Mouse (Mus musculus): ENCODE results near the gene Phykpl.
"Not testable (repeated sequence)": the region's sequence is repeated elsewhere in the genome, so short reads cannot be mapped to it uniquely, and the experiment has no call there.

DNA sequence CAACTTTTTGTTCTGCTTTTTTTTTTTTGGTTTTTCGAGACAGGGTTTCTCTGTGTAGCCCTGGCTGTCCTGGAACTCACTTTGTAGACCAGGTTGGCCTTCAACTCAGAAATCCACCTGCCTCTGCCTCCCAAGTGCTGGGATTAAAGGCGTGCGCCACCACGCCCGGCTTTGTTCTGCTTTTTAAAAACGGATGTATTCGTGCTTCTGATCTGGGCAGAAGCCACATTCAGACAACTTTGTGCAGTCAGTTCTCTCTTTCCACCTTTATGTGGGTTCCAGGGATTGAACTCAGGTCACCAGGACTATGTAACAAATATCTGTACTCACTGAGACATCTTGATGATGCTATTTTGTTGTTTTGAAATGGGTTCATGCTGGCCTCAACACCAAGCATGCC lies 48.6 kb downstream of the Phykpl start:
- not testable (repeated sequence) for TF ChIP-seq CTCF (IDR thresholded peaks at IDR 0.05; ENCODE audit: control insufficient read depth, insufficient read depth, insufficient read length); MAX (IDR thresholded peaks at IDR 0.05); USF1 (IDR thresholded peaks at IDR 0.05; ENCODE audit: low read depth); MYOD1 (IDR thresholded peaks at IDR 0.05; ENCODE audit: control insufficient read depth, insufficient read length, low read depth); MYOG (IDR thresholded peaks at IDR 0.05; ENCODE audit: control insufficient read depth, extremely low read depth, insufficient read length); CEBPB (IDR thresholded peaks at IDR 0.05; ENCODE audit: low read depth)

All from C2C12 (cell line).